Mouse (Mus musculus): ENCODE measurements around the gene Cript. TPM values are rescaled to one million over a fixed set of nuclear protein-coding genes. Genes with fewer than 3 reads are reported as not detected.

Cript gene
- 10 to 100 TPM; 54.2 to 61.7 TPM for total RNA-seq (2021)

DNA sequence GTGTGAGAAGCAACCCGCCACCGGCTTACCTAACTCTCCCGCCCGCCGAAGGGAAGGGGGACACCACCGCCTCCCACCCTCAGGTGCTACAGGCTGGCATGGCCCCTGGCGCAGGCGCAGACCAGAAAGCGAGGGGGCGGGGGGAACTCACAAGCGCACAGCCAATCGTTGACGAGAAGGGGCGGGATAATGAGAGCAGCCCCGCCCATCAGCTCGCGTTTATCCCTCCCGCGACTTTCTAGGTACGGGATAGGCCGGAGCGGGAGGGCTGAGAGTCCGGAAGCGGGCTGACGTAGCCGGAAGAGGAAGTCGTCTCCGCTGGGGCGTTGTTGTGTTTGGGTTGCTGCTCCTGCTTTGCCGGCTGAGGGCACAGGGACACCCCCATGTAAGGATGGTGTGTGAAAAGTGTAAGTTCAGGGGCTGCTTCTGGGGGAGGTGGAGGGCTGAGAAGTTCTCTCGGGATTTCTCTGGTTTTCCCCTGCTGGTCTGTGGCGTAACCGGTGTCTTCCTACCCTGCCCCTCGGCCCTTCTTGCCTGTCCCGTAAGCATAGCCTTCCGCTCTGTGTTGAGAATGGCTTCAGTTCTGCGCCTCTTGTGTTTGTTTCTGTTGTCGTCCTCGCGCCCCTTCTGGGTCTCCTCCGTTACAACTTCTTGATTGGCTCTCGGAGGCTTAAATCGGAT is at the start of gene Cript, which contains the start of gene Pigf:
Gene Cript (plus strand): TSS at position 282 of the 681 bp plus-strand sequence.
Gene Pigf (minus strand): TSS at position 138 of the 681 bp plus-strand sequence.
- intact Hi-C loops (cut with DNase I) = loop anchor here (5.0 kb wide), 1 partner anchor 63 kb away; the partner anchor contains the start of gene Rhoq
- DNase-seq (ENCODE audit: low spot score in 2 of 2) = peak; percentile 98 to 99

DNA sequence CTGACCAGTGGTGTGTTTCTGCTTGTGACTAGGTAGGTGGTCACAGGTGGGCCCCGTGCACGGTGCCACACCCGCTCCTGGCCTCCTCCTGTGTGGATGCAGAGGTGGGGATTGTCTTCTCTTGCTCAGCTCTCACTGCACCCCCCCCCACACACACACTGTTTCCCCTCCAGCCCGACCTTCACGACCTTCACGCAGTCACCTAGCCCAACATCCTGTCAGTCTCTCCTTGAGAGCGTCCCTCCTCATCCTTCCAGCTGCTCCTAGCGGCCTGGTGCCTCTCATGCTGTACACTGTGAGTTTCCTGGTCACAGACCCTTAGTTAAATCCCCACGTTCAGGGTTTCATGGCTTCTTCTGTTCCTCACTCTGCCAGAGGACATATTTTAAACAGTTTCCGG is 49.0 kb upstream of the Cript start:
- intact Hi-C loops (cut with DNase I) = no loop called here
- no peak for DNase-seq (ENCODE audit: low spot score in 2 of 2)

DNA sequence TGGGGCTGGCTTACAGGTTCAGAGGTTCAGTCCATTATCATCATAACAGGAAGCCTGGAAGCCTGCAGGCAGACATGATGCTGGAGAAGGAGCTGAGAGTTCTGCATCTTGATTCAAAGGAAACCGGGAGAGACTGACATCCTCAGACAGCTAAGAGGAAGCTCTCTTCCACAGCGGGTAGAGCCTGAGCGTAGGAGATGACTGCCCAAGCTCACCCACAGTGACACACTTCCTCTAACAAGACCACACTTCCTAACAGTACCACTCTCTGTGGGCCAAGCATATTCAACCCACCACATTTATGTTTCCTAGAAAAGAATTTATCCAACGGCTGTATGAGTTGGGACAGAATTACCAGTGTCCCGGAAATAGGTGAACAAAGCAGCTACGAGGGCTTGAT is 46.9 kb upstream of the Cript start:
- no peak for DNase-seq (ENCODE audit: low spot score in 2 of 2)
- intact Hi-C loops (cut with DNase I) = no loop called here

- intact Hi-C loops (cut with DNase I) = no loop called here
Measured at GRCm38 (mm10) chr17:86981205-86981604, 44.1 kb upstream of the Cript start.

DNA sequence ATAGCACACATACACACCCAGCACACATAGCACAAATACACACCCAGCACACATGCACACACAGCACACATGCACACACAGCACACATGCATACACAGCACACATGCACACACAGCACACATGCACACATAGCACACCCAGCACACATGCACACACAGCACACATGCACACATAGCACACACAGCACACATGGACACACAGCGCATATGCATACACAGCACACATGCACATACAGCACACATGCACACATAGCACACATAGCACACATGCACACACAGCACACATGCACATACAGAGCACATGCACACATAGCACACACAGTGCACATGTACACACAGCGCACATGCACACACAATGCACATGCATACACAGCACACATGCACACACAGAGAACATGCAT is 43.6 kb upstream of the Cript start:
- no peak for DNase-seq (ENCODE audit: low spot score in 2 of 2)
- intact Hi-C loops (cut with DNase I) = no loop called here

More at GRCm38 (mm10) chr17:86981205-86981604, 44.1 kb upstream of the Cript start:
- no peak for DNase-seq (ENCODE audit: low spot score in 2 of 2)

- no peak for DNase-seq (ENCODE audit: low spot score in 2 of 2)
Measured at GRCm38 (mm10) chr17:86982497-86982896, 42.9 kb upstream of the Cript start.

DNA sequence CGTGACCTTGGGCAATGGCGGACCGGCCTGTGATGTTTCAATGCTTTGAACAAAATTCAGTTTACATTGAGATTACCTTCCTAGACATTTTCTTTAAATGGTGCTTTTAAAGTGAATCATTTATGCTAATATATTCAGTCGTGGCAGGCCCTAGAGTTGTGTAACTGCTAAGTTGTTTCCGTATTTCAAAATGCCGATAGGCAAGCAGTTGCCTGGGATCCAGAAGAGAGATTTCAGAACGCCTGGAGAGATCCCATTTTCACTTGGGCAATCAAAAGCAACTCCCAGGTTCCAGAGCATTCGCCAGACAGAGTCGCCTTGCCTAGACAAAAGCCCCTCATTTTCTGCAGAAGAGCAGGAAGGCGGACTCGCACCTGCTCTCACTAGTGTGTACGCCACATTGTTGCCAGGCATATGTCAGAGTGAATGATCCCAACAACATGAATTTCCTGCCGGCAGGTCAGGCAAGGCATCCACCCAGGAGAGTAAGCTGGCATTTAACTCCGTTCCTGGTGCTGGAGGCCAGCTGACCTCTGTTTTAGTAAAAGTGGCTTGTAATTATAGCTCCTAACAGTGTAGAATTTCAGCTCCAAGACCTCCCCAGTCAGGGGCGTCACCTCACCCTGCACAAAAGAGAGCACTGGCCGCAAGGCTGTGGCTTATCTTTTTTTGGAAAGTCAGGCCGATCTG is 38.8 kb upstream of the Cript start:
- no peak for DNase-seq (ENCODE audit: low spot score in 2 of 2)
- intact Hi-C loops (cut with DNase I) = no loop called here

More at GRCm38 (mm10) chr17:86982497-86982896, 42.9 kb upstream of the Cript start:
- intact Hi-C loops (cut with DNase I) = no loop called here

GRCm38 (mm10) chr17:86988161-86988560 is 37.2 kb upstream of the Cript start:
- no peak for DNase-seq (ENCODE audit: low spot score in 2 of 2)
- intact Hi-C loops (cut with DNase I) = no loop called here

- intact Hi-C loops (cut with DNase I) = no loop called here
- DNase-seq (ENCODE audit: low spot score in 2 of 2) = no peak
Measured at GRCm38 (mm10) chr17:86988601-86989184, 36.7 kb upstream of the Cript start.

GRCm38 (mm10) chr17:86991306-86991705 is 34.0 kb upstream of the Cript start:
- DNase-seq (ENCODE audit: low spot score in 2 of 2) = no peak
- intact Hi-C loops (cut with DNase I) = no loop called here

GRCm38 (mm10) chr17:86997323-86997722 is 28.0 kb upstream of the Cript start:
- intact Hi-C loops (cut with DNase I) = no loop called here
- DNase-seq (ENCODE audit: low spot score in 2 of 2) = no peak

DNA sequence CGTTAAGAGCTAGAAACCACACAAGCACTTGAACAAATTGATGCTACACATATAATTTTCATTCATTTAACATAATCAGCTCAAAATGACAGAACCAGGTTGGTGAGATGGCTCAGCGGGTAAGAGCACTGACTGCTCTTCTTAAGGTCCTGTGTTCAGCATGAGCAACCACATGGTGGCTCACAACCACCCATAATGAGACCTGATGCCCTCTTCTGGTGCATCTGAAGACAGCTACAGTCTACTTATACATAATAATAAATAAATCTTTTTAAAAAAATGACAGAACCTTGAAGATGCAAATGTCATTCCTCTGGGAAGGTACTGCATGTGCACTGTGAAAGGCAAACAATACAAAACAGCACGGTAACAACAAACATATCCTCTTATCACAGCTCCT is 16.4 kb upstream of the Cript start:
- intact Hi-C loops (cut with DNase I) = no loop called here
- no peak for DNase-seq (ENCODE audit: low spot score in 2 of 2)

DNA sequence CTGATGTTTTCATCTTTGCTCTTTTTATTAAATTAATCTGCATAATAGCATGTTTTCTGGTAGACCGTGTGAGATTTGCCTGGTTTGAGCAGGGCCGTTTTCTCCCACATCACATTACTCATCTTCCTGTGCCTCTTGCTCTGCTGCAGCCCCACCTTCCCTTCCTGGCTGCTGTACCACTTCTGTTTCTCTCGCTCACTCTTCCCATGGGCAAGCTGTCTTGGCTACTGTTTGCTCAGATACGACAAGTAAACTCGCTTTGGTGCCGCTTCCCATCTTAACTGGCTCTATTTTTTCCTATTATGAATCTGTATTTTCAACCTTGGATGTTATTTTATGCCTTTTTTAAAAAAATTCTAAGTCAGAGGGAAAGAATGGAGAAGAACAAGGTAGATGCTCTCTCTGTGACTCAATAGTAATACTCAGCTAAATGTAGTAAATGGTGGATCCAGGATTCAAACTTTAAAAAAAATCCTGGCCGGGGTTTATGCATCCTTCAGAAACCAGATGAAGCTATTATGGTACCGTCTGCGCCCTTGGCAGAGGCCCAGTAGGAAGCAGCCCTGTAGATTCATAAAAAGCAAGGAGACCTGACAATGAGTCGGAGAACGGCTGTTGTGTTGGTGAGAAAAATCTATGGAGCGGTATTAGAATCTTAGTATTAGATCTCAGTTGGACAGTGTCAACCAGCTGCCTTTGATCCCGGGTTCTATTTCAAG is 13.9 kb upstream of the Cript start:
- DNase-seq (ENCODE audit: low spot score in 2 of 2) = peak; percentile 58 to 88
- intact Hi-C loops (cut with DNase I) = no loop called here

DNA sequence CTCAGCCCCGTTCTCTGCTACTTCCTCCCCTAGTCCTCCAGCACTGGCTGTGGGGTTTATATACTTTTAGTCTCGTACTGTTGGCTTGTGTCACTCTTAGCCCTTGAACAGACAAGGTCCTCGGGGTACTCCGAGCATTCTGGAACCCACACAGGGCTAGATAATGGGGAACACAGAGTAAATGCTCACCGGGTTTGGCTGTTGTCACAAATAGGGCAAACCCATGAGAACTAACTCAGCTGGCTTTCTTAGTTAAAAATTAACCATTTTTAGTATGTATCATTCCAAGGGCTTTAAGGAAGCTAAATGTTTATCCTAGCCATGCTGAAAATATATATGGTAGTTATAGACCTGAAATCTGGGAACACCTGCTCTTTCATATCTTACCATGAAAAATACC is 5.7 kb upstream of the Cript start:
- intact Hi-C loops (cut with DNase I) = no loop called here
- no peak for DNase-seq (ENCODE audit: low spot score in 2 of 2)

DNA sequence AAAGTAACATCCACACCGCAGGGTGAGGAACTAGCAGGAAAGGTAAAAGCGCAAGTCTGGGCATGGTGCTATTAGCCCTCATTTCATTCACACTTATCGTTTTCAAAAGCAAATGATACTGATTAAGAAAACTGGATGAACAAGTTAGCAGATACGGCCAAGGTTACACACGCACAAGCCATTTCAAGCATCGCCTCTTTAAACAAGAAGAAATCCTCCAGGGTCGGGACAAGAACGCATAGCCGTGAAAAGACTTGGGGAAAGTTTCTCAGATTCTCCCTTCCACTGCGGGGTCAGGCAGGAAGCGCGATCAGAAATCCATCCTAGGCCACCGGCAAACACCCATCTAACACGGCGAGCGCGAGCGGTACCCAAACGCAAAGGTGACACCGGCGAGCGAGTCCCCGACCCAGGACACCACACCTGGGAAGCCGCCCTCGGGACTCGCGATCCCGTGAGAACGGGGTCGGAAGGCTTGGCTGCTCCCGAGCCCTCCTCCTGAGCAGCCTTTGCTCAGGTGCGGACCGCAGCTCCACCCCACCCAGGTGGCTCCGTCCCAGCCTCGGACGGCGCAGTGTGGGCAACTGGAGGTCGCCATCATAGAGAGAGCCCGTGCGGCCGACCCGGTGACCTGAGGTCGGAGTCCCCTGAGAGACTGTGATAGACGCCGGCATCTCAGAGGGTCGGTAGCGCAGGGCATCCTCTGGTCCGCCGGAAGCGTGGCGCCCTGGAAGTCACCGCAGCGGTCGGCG is 683 bp upstream of the Cript start:
- intact Hi-C loops (cut with DNase I) = loop anchor here (5.0 kb wide), 1 partner anchor 62 kb away; the partner anchor contains the start of gene Rhoq
- DNase-seq (ENCODE audit: low spot score in 2 of 2) = no peak

DNA sequence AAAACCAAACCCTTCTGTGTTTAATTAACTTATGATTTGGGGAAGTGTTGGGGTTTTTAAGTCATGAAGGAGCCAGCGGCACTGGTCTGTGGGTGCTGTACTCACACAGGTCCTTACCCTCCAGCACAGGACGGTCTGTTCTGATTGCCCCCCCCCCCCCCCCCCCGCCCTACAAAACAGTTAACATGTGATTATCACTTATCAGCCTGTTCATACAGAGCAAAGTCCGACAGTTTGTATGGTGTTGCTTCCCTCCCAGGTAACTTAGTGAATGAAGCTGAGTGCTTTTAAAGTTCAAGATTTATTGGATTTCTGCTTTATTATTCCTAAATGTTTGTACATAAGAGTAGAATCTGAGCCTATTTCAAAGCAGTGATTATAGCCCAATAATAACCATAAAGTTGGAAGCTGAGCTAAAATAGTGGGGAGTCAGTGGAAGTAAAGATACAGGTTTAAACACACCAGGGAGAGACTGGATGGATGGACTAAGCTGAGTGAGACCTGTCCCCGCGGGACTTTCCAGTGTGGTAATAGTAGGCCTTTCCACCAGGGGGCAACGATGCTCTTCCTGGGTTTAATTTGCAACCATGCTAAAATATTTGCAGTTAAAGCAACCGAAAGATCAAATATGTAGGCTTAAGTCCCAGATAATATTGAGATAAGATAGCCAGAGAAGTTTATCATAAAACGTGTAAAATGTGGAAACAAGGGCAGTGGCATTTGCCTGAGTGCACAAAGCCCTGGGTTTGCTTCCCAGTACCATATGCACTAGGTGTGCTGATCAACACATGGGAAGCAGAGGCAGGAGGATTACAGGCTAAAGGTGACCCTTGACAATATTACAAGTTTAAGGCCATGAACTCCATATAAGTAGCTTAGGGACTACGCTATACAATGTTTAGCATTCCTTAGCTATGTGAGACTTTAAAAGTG is 11.1 kb downstream of the Cript start:
- no peak for DNase-seq (ENCODE audit: low spot score in 2 of 2)
- intact Hi-C loops (cut with DNase I) = loop anchor here (1.0 kb wide), 1 partner anchor 213 kb away; no protein-coding TSS in a partner anchor

DNA sequence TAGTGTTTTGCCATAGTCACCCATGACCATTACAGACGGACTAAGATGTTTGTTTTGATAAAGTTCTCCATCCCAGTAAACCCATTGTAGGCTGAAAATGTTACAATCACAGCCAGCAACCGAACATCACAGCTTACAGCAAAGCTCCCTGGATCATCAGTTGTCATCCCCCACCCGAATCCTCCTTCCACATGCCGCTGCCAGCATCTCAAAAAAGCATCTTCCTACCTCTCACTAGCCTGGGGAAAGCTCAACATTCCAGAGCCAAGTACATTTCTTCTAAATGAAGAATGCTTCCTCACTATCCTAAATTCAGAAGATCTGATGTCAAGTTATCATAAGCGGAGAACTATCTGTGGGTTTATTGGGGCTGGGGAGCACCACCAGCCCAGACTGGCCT is 13.1 kb downstream of the Cript start:
- intact Hi-C loops (cut with DNase I) = no loop called here
- DNase-seq (ENCODE audit: low spot score in 2 of 2) = peak; percentile 20 to 86

- peak; percentile 66 to 86 for DNase-seq (ENCODE audit: low spot score in 2 of 2)
- intact Hi-C loops (cut with DNase I) = loop anchor here (1.0 to 10.0 kb wide), 4 partner anchors 66 to 533 kb away; partner anchors contain the start of genes Rhoq and Socs5
Measured at GRCm38 (mm10) chr17:87041739-87042138, 16.4 kb downstream of the Cript start.

Measured in left cerebral cortex, postnatal 25 days (tissue).